Mouse (Mus musculus): ENCODE measurements around the gene Rasgef1a. TPM values are rescaled to one million over a fixed set of nuclear protein-coding genes. Genes with fewer than 3 reads are reported as not detected.

Gene Rasgef1a
- not detected in 2 replicates for polyA plus RNA-seq (2012; ENCODE audit: insufficient read depth, insufficient read length, missing spikeins)

GRCm38 (mm10) chr6:118010756-118011615 is at the start of gene Rasgef1a:
Gene Rasgef1a, plus strand, starts transcription at chr6:118011438.
- H3K4me3 ChIP-seq (ENCODE audit: insufficient read depth, low read depth, low read length), result no peak within 1 kb of the TSS
- H3K27ac ChIP-seq (replicated peaks; ENCODE audit: low read depth, low read length), result no peak within 1 kb of the TSS

DNA sequence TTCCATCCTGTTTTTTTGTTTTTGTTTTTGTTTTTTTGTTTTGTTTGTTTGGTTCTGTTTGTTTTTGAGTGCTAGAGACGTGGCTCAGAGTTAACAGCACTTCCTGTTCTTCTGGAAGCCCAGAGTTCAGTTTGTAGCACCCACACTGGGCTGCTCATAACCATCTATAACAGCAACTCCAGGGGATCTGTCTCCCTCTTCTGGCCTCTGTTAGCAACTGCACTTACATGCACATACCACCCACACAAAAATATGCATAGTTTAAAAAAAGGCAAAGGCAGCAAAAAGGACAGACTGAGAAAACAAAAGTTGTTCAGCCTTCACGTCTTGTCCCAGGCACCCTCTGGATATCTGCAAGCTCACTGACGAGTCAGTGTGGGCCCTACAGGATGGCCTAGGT is 48.0 kb upstream of the Rasgef1a start:
- no peak overlapping the region for H3K4me3 ChIP-seq (ENCODE audit: insufficient read depth, low read depth, low read length)
- H3K27ac ChIP-seq (replicated peaks; ENCODE audit: low read depth, low read length), result no peak overlapping the region
- H3K4me1 ChIP-seq (ENCODE audit: control insufficient read depth, insufficient read depth, insufficient read length, low read length), result no peaks in the 10 kb centered on the region

More at GRCm38 (mm10) chr6:118010756-118011615, at the start of gene Rasgef1a:
- H3K4me1 ChIP-seq (ENCODE audit: control insufficient read depth, insufficient read depth, insufficient read length, low read length), result no peaks in the 10 kb centered on the region

- Histone ChIP-seq H3K27ac (replicated peaks; ENCODE audit: low read depth, low read length) (no peak overlapping the region), H3K4me3 (ENCODE audit: insufficient read depth, low read depth, low read length) (no peak overlapping the region), H3K4me1 (ENCODE audit: control insufficient read depth, insufficient read depth, insufficient read length, low read length) (no peaks in the 10 kb centered on the region)
Measured at GRCm38 (mm10) chr6:117966729-117967128, 44.5 kb upstream of the Rasgef1a start.

DNA sequence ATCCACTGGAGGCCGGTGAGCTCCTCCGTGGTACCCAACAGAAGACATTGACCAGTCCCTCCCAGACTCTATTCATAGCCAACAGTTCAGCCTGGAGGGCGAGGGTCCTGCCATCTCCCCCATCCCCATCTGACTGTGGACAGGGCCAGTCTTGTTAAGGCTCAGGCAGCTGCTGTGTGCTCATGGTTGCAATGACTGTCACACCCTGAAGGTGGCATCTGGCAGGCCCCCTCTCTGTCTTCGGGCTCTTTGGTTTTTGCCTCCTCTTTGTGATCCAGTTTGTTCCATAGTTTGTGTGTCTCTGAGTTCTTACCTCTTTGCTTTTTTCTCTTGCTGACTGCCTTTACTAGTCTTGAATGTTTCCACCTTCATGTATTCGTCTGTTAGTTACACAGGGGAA is 24.1 kb upstream of the Rasgef1a start:
- Histone ChIP-seq H3K27ac (replicated peaks; ENCODE audit: low read depth, low read length) (no peak overlapping the region), H3K4me1 (ENCODE audit: control insufficient read depth, insufficient read depth, insufficient read length, low read length) (no peaks in the 10 kb centered on the region), H3K4me3 (ENCODE audit: insufficient read depth, low read depth, low read length) (no peak overlapping the region)

GRCm38 (mm10) chr6:117989209-117989608 is 22.0 kb upstream of the Rasgef1a start:
- no peak overlapping the region for H3K4me3 ChIP-seq (ENCODE audit: insufficient read depth, low read depth, low read length)
- no peaks in the 10 kb centered on the region for H3K4me1 ChIP-seq (ENCODE audit: control insufficient read depth, insufficient read depth, insufficient read length, low read length)
- no peak overlapping the region for H3K27ac ChIP-seq (replicated peaks; ENCODE audit: low read depth, low read length)

- Histone ChIP-seq H3K4me1 (ENCODE audit: control insufficient read depth, insufficient read depth, insufficient read length, low read length) (no peaks in the 10 kb centered on the region), H3K27ac (replicated peaks; ENCODE audit: low read depth, low read length) (no peak overlapping the region), H3K4me3 (ENCODE audit: insufficient read depth, low read depth, low read length) (no peak overlapping the region)
Measured at GRCm38 (mm10) chr6:117990649-117991048, 20.6 kb upstream of the Rasgef1a start.

DNA sequence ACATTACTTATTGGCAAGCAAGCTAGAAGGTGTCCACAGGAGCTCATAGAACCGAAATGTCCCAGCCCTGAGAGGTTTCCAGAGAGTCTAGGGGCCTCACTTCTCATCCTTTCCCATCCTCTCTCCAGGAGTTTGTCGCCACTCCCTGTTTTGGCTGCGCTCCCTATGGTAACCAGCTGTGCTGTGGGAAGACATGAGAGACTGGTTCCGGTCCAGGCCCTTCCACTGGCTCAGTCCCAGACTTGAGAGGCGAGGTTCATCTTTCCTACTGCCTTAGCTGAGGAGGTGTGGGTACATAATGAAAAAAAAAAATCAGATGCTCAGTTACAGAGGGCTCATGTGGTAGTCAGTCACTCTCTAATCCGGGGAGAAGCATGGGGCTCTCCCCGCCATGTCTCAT is 19.9 kb upstream of the Rasgef1a start:
- Histone ChIP-seq H3K27ac (replicated peaks; ENCODE audit: low read depth, low read length) (no peak overlapping the region), H3K4me1 (ENCODE audit: control insufficient read depth, insufficient read depth, insufficient read length, low read length) (no peaks in the 10 kb centered on the region), H3K4me3 (ENCODE audit: insufficient read depth, low read depth, low read length) (no peak overlapping the region)

DNA sequence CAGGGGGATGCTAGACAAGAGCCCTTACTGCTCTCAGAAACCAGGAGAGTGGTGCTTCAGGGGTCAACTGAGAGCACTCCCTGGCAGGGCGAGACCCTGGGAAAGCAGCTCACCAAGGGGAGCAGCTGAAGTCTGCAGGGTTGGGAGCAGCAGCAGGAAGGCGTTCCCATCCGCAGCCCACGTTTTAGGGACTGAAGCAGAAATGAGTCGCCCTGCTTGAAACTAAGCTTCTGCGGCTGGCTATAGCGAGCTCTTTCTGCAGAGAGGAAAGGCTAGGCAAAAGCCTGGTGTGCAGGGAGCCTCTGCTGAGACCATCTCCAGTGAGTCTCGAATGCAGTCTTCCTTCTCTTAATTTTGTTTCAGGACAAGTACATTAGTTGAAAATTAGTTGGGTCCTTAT is 19.3 kb upstream of the Rasgef1a start:
- no peak overlapping the region for H3K27ac ChIP-seq (replicated peaks; ENCODE audit: low read depth, low read length)
- no peaks in the 10 kb centered on the region for H3K4me1 ChIP-seq (ENCODE audit: control insufficient read depth, insufficient read depth, insufficient read length, low read length)
- no peak overlapping the region for H3K4me3 ChIP-seq (ENCODE audit: insufficient read depth, low read depth, low read length)

GRCm38 (mm10) chr6:117995168-117995567 is 16.1 kb upstream of the Rasgef1a start:
- Histone ChIP-seq H3K27ac (replicated peaks; ENCODE audit: low read depth, low read length) (no peak overlapping the region), H3K4me3 (ENCODE audit: insufficient read depth, low read depth, low read length) (no peak overlapping the region), H3K4me1 (ENCODE audit: control insufficient read depth, insufficient read depth, insufficient read length, low read length) (no peaks in the 10 kb centered on the region)

DNA sequence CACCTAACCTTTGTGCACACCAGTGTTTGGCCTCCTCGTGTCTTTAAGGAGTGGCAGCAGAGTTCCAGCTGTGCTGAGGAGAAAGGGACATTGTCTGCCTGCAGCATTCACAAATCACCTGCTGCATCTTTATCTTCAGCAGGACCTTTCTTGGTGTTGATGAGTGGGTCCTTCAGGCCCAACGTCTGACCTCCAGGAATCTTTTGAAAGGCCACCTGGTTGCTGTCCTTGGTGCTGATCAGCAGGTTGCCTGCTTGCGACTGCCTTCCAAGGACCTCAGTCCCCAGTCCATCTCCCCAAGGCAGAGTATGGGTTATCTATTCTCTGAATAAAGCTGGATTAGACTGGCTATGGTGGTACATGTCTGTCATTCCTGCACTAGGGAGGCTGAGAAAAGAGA is 10.0 kb upstream of the Rasgef1a start:
- no peak overlapping the region for H3K27ac ChIP-seq (replicated peaks; ENCODE audit: low read depth, low read length)
- H3K4me3 ChIP-seq (ENCODE audit: insufficient read depth, low read depth, low read length), result no peak overlapping the region

GRCm38 (mm10) chr6:118007302-118007701 is 3.9 kb upstream of the Rasgef1a start:
- Histone ChIP-seq H3K4me1 (ENCODE audit: control insufficient read depth, insufficient read depth, insufficient read length, low read length) (no peaks in the 10 kb centered on the region), H3K4me3 (ENCODE audit: insufficient read depth, low read depth, low read length) (no peak overlapping the region), H3K27ac (replicated peaks; ENCODE audit: low read depth, low read length) (no peak overlapping the region)

More for the DNA sequence above, 10.0 kb upstream of the Rasgef1a start:
- no peaks in the 10 kb centered on the region for H3K4me1 ChIP-seq (ENCODE audit: control insufficient read depth, insufficient read depth, insufficient read length, low read length)

DNA sequence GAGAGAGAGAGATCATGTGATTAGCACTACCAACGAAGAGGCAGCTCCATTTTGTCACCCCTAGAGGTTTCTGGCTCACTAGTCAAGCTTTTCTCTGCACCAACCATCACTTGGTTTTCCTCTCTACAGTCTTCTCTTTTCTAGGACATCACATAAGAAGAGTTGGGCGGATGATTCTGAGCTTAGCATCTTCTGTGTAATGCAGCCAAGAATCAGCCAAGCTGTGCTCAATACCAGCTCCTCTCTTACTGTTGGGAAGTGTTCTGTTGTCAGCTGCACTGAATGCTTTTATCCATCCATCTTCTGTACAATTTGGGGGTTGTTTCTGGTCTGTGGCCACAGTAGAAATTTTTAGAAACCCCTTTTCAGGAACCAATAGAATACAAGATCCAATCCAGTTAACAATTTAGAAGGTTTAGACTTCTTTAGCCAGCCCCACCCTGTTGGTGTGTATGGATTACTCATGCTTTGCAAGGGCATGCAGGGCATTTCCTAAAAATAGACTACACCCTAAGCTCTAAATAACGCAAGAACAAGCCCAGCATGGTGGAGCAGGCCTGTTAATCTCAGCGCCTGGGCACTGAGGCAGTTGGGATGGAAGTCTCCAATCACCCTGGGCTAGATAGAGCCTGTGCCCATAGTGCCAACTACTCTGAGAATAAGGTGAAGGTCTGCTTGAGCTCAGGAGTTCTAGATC is 3.2 kb upstream of the Rasgef1a start:
- H3K4me3 ChIP-seq (ENCODE audit: insufficient read depth, low read depth, low read length), result no peak overlapping the region
- H3K27ac ChIP-seq (replicated peaks; ENCODE audit: low read depth, low read length), result no peak overlapping the region
- H3K4me1 ChIP-seq (ENCODE audit: control insufficient read depth, insufficient read depth, insufficient read length, low read length), result no peaks in the 10 kb centered on the region

DNA sequence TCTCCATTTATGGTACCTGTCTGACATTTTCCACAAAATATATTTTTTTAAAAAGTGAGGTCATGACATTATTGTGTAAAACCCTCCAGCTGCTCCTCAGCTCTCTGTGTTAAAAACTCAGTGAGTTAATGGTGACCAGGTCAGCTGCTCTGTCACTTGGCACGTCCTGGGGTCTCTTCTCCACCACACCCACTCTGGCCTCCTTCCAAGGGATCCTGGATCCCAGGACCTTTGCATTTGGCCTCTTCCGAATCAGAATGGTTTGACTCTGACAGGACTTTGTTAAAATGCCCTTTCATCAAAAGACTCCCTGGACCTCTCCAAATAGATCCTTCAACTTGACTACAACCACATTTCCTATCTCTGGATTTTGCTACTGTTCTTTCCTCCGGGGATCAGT is 982 bp upstream of the Rasgef1a start:
- Histone ChIP-seq H3K4me1 (ENCODE audit: control insufficient read depth, insufficient read depth, insufficient read length, low read length) (no peaks in the 10 kb centered on the region), H3K27ac (replicated peaks; ENCODE audit: low read depth, low read length) (no peak overlapping the region), H3K4me3 (ENCODE audit: insufficient read depth, low read depth, low read length) (no peak overlapping the region)

DNA sequence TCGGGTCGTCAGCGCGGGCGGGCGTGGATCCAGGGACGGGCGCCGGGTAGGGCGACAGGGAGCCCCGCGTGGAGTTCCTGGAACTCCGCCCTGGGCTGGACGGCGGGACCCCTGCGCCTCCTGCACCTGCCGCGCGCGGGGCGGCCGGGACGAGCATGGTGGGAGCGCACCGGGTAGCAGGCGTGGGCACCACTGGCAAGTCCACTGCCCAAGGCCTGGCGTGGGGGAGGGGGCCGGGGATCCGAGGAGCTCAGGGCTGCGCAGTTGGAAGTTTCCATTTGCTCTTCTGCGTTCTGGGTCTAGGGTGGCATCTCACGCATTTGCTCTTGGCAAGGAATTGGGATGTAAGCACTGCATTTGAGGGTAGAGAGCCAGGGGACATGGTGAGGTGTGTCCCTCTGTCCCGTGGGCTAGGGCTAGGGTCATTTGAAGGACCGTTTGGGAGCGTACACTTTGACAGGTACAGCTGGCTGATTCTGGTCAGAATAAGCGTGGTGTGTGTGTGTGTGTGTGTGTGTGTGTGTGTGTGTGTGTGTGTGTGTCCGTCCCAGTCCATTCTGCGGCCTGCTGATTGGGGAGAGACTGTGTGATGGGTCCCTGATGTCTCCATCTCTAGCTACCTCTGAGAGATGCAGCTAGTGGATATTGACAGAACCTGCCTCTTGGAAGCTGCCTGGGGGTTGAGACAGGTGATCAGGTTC is 528 bp downstream of the Rasgef1a start:
- Histone ChIP-seq H3K27ac (replicated peaks; ENCODE audit: low read depth, low read length) (no peak overlapping the region), H3K4me3 (ENCODE audit: insufficient read depth, low read depth, low read length) (no peak overlapping the region), H3K4me1 (ENCODE audit: control insufficient read depth, insufficient read depth, insufficient read length, low read length) (no peaks in the 10 kb centered on the region)

GRCm38 (mm10) chr6:118012317-118012700 is 1.1 kb downstream of the Rasgef1a start:
- no peaks in the 10 kb centered on the region for H3K4me1 ChIP-seq (ENCODE audit: control insufficient read depth, insufficient read depth, insufficient read length, low read length)
- no peak overlapping the region for H3K27ac ChIP-seq (replicated peaks; ENCODE audit: low read depth, low read length)
- no peak overlapping the region for H3K4me3 ChIP-seq (ENCODE audit: insufficient read depth, low read depth, low read length)

Measured in brown adipose tissue, adult 24 weeks (tissue).